Mouse (Mus musculus): ENCODE results near the gene Rab37.

Rab37 gene

GRCm38 (mm10) chr11:115085064-115085463 lies 6.2 kb upstream of the Rab37 start:
- DNase-seq (ENCODE audit: extremely low read depth, low read depth, low spot score), result no peak

GRCm38 (mm10) chr11:115086213-115086612 lies 5.0 kb upstream of the Rab37 start:
- DNase-seq (ENCODE audit: extremely low read depth, low read depth, low spot score), result no peak

GRCm38 (mm10) chr11:115089853-115090252 lies 1.4 kb upstream of the Rab37 start:
- DNase-seq (ENCODE audit: extremely low read depth, low read depth, low spot score), result no peak

- DNase-seq (ENCODE audit: extremely low read depth, low read depth, low spot score), result no peak
Measured at GRCm38 (mm10) chr11:115092140-115092539, 909 bp downstream of the Rab37 start.

GRCm38 (mm10) chr11:115098203-115098932 lies 7.1 kb downstream of the Rab37 start:
- DNase-seq (ENCODE audit: extremely low read depth, low read depth, low spot score), result no peak

- no peak for DNase-seq (ENCODE audit: extremely low read depth, low read depth, low spot score)
Measured at GRCm38 (mm10) chr11:115099241-115099840, 8.1 kb downstream of the Rab37 start.

GRCm38 (mm10) chr11:115100032-115100621 lies 8.9 kb downstream of the Rab37 start:
- no peak for DNase-seq (ENCODE audit: extremely low read depth, low read depth, low spot score)

GRCm38 (mm10) chr11:115100741-115101140 lies 9.5 kb downstream of the Rab37 start:
- no peak for DNase-seq (ENCODE audit: extremely low read depth, low read depth, low spot score)

GRCm38 (mm10) chr11:115101615-115102051 lies 10.4 kb downstream of the Rab37 start:
- DNase-seq (ENCODE audit: extremely low read depth, low read depth, low spot score), result no peak

GRCm38 (mm10) chr11:115102116-115102515 lies 10.9 kb downstream of the Rab37 start:
- DNase-seq (ENCODE audit: extremely low read depth, low read depth, low spot score), result no peak

- DNase-seq (ENCODE audit: extremely low read depth, low read depth, low spot score), result no peak
Measured at GRCm38 (mm10) chr11:115103470-115104413, 12.5 kb downstream of the Rab37 start.

- DNase-seq (ENCODE audit: extremely low read depth, low read depth, low spot score), result no peak
Measured at GRCm38 (mm10) chr11:115104769-115105563, 13.7 kb downstream of the Rab37 start.

- no peak for DNase-seq (ENCODE audit: extremely low read depth, low read depth, low spot score)
Measured at GRCm38 (mm10) chr11:115106638-115107037, 15.4 kb downstream of the Rab37 start.

GRCm38 (mm10) chr11:115107403-115107916 lies 16.2 kb downstream of the Rab37 start:
- no peak for DNase-seq (ENCODE audit: extremely low read depth, low read depth, low spot score)

- no peak for DNase-seq (ENCODE audit: extremely low read depth, low read depth, low spot score)
Measured at GRCm38 (mm10) chr11:115108176-115108575, 16.9 kb downstream of the Rab37 start.

GRCm38 (mm10) chr11:115110271-115110670 lies 19.0 kb downstream of the Rab37 start:
- DNase-seq (ENCODE audit: extremely low read depth, low read depth, low spot score), result no peak

- no peak for DNase-seq (ENCODE audit: extremely low read depth, low read depth, low spot score)
Measured at GRCm38 (mm10) chr11:115112196-115112595, 21.0 kb downstream of the Rab37 start.

GRCm38 (mm10) chr11:115119409-115119808 lies 28.2 kb downstream of the Rab37 start:
- DNase-seq (ENCODE audit: extremely low read depth, low read depth, low spot score), result no peak

- DNase-seq (ENCODE audit: extremely low read depth, low read depth, low spot score), result no peak
Measured at GRCm38 (mm10) chr11:115128483-115128882, 37.3 kb downstream of the Rab37 start.

GRCm38 (mm10) chr11:115129508-115130126 lies 38.4 kb downstream of the Rab37 start:
- no peak for DNase-seq (ENCODE audit: extremely low read depth, low read depth, low spot score)

Measured in fat pad, adult 2 months (tissue).